Mouse (Mus musculus) 3134 (cell line): ENCODE results near the gene Cdsn.

Experiments used
- DNase-seq: peaks from one replicate; pipeline ENCODE4 v3.0.0-alpha.2; 2011; ENCODE audit warnings: low spot score; ENCODE audit not compliant: insufficient read length; ENCODE audit errors: extremely low read depth

Gene Cdsn

DNA sequence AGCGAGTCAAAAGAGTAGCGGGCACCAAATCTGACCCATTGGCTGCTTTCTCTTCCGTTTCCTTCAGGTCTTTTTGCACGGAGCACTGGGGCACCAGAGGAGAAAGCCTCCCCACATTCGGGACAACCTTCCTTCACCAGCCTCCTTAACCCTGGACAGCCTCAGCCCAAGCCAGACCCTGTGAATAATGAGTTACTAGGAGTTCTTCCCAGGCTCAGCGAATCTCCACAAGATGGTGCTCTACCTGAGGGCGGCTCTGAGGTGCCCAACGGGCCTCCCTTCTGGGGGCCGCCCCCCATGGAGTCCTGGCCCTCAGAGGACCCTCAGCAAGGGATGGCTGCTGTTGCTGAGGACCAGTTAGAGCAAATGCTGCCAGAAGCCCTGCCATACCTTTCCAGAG, 15.8 kb downstream of the Cdsn start:
- no peak for DNase-seq

DNA sequence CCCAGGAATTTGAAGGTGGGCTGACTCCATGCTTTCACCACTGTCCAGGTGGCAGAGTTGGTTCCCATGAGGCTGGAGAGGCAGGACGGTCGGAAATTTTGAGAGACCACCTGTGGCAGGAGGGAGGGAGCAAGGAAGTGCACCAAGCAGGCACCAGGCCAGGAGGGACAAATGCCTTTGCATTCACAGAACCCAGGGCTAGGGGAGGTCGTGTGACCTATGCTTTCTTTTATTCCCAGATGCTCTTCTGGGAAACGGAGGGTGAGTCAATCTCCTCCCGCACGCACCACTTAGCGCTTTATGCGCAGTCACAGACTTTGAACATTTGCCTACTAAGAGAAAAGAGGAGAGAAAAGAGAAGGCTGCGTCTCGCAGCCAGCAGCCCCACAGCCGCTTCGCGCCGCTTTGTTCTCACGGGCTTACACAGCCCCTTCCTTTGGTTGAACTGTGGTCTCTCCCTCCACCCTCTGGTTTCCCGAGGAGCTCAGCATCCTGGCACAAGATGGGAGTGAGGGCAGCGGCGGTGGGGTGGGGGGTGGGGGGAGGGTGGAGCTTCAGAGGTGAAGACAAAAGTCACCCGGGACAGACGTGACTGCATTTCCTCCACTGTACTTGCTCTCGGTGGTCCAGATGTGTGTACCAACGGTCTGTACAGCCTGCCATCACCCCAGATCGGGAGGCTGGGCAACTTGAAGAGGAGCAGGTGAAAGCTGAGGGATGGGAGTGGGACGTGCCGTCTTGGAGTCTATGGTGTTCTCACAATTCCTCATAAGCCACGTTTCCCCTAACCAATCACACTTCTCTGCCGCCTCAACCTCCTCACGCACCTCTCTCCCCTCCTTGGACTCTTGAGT, 17.4 kb downstream of the Cdsn start:
- DNase-seq = no peak

DNA sequence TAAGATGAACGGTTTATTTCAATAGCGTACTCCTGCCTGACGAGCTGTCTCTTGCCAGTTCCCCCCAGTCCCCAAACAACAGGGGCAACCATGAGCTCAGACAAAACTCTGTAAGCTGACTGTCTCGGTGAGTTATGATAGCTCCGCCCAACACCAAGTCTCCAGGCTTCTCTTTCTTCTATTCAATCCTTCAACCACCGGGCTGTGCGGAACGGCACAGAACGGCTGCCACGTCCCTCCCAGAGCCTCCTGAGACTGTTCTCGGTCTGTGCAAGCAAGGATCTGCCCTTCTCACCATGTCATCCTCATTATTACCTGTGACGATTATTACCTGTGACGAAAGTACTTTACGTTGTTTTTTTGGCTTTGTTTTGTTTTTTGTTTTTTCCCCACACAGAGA, 18.9 kb downstream of the Cdsn start:
- no peak for DNase-seq

DNA sequence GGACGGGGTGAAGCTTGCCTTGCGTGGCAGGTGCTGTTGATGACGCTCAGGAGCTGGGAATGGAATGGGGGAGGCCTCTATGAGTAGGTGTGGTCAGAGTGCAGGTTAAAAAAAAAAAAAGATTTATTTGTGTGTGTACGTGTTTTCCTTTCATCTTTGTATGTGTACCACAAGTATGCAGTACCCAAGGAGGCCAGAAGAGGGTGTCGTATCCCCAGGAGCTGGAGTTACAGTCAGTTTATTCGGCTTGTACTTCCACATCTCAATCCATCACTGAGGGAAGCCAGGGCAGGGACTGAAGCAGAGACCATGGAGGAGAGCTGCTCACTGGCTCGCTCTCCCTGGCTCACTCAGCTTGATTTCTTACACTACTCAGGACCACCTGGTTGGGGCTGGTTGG, 19.5 kb downstream of the Cdsn start:
- no peak for DNase-seq

DNA sequence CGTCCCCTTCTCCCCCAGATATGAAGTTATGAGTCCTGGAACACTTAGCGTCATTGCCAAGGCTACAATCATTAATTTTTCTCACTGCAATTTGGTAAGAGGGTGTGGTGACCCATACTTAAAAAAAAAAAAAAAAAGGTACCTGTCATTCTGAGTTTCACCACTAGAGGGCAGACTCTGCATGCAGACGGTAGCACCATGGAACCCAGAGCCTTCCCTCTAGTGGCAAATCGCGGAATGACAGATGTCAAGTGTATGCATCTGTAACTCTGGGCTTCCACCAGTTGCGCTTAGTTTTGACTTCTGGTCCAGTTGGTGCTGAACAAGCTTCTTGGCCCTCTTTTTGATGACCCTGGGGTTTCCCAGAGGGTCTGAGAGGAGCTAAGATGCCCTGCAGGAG, 26.3 kb downstream of the Cdsn start:
- DNase-seq = peak; percentile 50

DNA sequence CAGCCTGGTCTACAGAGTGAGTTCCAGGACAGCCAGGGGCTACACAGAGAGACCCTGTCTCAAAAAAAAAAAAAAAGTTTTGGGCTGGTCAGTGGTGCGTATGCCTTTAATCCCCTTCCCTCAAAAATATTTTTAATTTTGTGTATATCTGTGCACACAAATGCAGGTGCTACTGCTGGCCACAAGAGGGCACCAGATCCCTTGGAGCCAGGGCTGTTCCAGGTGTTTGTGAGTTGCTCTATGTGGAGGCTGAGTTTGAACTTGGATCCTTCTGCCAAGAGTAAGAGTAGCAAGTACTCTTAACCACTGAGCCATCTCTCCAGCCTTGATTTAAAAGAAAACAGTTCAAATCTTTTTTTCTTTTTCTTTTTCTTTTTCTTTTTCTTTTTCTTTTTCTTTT, 31.0 kb downstream of the Cdsn start:
- peak; percentile 23 for DNase-seq

DNA sequence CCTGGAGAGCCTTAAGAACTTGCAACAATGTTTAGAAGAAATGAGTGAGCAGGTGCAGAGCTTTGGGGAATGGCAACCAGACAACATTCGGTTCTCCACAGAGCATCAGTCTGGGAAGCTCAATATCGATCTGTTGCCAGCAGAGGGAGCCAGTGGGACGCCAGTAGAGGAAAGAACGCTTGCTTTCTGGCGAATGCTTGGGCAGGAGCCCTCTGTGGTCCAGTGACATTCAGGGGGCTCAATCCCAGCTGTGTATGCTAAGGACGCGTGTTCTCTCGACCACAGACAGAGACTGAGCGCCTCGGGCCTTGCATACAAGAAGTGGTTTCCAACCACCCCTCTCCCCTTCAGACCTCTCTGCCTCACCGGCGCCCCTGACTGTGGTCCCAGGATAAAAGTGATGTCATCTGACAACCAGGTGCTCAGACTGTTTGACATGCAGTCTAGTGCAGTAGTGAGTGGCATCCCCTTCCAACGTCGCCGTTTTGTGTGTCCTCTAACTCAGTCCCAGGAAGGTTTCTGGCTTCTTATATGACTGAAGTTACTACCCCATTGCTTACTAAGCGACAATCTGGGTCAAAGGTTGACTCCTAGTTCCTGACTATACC, 32.5 kb downstream of the Cdsn start:
- peak; percentile 43 for DNase-seq

DNA sequence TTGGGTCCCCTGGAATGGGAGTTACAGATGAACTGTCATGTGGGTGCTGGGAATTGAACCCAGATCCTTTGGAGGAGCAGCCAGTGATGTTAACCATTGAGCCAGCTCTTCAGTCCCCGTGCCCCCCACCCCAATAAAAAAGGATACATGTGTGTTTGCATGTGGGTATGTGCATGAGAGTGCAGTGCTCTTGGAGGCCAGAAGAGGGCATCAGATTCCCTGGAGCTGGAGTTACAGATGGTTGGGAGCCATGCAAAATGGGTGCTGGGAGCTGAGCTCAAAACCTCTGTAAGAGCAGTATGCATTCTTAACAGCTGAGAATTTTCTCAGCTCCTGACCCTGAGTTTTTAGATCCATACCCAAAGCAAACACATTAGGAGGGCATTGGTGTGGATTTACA, 35.4 kb downstream of the Cdsn start:
- no peak for DNase-seq

DNA sequence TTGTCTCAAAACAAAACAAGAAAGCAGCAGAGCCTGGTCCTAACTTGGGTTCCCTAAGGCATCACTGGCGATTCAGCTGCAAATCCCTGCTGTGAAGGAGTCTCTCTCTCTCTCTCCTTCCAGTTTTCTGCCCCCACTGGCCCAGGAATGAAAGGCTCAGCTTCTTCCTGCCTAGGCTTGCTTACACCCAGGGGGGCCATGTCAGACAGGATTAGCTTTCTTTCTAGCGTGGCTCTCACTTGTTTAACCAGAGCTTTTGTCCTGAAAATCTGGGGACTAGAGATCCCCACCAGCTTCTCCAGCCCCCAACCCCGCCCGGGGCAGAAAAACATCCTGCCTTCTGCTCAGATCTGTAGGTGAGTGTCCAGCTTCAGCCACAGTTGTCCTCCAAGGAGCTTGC, 36.5 kb downstream of the Cdsn start:
- no peak for DNase-seq

DNA sequence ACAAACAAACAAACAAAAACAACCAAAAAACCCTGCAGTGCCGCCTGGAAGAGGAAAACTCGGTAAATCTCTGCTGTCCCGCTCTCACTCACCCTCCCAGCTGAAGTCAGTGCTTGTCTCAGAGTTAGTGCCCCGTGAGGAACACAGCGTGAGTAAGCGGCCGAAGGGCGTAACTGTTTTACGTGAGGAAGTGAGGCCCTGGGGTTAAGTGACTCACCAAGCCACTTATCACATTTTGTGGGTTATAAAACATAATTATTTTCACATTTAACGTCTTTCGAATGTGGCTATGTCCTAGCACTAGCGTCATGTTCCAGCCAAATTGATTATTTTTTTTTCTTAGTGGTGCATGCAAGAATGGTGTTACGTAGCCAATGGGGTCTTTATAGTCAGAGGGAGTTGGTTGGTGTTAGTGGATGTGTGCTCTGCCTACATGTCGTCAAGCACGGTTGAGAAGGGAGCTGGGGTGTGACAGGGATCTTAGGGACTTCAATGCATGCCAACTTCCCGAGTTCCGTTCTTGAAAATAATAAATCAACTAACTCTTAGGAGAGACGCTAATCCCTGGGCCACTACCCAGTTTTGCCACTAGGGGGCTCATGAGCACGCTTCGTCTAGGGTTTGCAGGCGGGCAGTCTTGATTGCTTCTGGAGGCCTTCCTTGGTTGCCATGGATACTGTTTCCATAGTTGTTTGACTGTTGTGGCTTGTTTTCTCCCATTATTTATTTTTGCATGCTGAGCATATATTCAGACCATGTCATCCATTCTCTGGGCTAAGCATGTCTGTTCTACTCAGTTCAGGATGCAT, 38.7 kb downstream of the Cdsn start:
- DNase-seq = peak; percentile 73

DNA sequence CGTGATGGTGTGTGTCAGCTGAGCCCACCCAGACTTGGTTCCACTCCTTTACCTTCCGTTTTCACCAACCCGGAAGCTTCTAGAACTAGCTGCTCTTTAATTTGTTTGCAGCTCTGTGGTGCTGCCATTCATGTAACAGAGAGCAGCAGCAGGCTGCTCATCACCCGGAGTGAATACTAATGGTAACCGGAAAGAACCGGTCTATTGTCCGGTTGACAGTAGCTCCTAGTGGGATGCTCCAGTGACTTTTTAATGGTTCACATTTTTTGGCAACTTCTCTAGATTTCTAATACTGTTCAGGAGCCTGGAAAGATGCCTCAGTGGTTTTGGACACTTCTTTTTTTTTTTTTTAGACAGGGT, 39.3 kb downstream of the Cdsn start:
- no peak for DNase-seq

DNA sequence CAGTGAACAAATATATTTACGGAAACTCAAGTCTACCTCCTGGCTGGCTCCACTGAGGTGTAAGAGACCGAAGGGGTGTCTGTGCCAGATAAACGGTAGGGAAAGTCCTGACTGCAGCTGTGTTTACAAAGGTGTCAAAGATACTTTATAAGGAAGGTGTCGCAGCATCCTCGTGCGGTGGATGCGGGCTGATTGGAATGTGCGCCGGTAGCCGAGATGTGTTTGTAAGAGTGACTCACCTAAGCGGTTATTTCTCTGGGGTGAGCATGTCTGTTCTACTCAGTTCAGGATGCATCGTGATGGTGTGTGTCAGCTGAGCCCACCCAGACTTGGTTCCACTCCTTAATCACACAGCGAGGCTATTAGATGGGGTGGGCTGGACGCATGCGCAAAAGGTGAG, 39.8 kb downstream of the Cdsn start:
- DNase-seq = no peak

DNA sequence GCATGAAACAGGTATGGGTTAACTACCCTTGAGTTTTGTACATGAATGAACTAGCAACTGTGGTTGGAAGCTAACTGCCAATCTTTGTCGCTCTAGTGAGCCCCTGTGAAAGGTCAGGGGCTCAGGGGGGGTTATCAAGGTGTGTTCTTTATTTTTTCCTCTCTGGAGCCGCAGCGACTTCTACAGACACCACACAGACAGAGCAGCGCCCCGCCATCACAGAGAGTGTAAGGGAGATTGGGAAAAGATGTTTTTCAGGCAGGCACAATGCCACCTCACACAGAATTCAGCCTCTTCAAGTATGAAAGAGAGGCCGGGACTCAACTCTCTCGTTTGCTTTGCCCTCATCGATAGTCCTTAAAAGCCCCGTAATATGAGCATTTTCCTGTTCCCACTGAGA, 40.2 kb downstream of the Cdsn start:
- no peak for DNase-seq

DNA sequence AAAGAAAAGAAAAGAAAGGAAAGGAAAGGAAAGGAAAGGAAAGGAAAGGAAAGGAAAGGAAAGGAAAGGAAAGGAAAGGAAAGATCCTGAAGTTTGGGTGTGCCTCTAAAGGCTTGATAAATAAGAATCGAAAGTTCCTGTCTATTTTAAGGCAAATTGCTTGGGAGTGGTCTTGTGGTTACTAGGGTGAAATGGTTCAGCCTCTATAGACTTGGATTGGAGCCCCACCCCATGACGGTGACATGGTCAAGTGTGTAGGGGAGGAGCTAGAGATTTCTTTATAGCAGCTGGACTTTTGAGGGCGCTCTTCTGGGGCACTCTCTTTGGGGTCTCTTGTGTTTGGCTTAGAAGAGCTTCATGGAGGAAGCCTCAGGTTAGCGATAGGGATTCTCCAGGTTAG, 41.9 kb downstream of the Cdsn start:
- DNase-seq = no peak

DNA sequence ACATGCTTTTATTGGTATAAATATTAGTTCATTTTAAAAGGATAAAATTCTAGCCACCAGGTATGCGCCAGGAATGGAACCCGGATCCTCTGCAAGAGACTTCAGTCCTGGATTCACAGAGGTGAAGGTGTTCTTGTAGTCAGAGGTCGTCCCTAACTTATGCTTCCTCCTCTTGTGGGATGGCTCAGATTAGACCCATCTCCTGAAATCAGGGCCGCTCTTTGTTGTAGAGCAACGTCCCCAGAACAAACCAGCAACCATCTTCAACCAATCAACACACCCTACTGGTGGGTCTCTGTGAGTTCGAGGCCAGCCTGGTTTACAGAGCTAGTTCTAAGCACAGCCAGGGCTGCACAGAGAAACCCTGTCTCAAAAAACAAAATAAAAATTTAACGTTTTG, 42.5 kb downstream of the Cdsn start:
- no peak for DNase-seq

DNA sequence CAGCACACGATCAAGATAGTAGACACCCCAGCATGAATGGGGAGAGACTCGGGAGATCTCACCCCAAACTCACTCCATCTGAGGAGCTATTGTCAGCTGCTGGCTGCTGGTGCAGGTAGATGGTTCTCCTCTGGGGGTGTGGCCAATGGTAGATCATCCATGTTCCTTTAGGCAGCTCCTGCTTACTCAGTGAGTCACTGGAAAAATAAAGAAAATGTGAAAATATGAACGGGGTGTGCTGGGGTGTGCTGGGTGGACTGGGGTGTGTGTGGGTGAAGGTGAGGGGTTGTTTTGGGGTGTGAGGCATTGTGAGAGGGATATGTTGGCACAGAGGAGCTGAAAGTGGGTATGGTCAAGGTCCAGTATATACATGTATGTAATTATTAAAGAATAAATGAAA, 45.5 kb downstream of the Cdsn start:
- DNase-seq = no peak

DNA sequence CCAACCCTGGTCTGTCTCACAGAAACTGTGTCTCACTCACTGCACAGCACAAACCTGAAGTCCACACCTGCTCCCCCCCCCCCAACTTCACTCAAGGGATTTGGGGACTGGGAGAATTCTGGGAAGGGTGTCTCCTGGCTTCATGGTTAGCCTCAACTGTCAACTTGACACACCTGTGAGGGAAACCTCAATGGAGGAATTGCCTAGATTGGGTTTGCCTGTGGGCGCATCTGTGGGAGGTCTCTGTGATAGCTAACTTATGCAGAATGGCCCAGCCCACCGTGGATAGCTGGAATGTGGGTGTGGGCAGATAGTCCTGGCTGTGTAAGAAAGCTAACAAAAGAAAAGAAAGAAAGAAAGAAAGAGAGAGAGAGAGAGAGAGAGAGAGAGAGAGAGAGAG, 49.3 kb downstream of the Cdsn start, which contains the start of gene Sfta2:
Sfta2 (plus strand) TSS at position 301 of the 400 bp plus-strand sequence.
- no peak for DNase-seq

DNA sequence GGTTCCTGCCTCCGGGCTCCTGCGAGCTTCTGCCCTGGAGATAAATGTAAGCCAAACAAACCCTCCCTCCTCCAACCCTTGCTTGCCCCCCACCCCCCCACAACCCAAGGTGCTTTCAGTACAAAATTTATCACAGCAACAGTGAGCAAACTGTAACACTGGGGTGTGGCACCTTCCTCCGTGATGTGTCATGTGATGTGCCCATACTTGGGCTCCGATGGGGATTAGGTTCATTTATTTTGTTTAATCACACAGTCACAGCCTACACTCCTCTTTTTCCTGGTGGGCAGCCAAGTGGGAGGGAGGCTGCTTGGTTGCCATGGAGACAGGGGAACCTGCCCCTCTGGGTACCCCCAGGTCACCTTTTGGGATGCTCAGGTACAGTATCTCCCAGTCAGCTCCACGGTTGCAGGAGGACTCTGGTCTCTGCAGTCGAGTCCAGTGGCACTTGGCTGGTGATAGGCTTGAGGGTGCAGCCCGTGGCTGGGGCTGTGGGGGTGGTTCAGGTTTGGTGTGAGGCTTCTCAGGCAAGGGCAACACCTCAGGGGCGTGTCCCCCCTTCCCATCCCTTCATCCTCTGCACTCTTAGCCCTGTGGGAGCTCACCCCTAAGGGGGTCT, 49.9 kb downstream of the Cdsn start:
- no peak for DNase-seq
